Mouse (Mus musculus): ENCODE measurements at regions not wholly inside any gene's neighbourhood (a gene's known extent, or its start where the extent isn't known, plus 50 kb on each side); places are given as distances from the start of the nearest gene placed in this dataset.

GRCm38 (mm10) chr5:142329724-142330520 is 71.4 kb upstream of the Foxk1 start:
- no peak for DNase-seq (ENCODE audit: low read depth)
- TF ChIP-seq CTCF (IDR thresholded peaks at IDR 0.05; ENCODE audit: borderline replicate concordance, extremely low read depth, insufficient read depth, insufficient read length) (no peak), POLR2A (IDR thresholded peaks at IDR 0.05; ENCODE audit: borderline replicate concordance, extremely low read depth, insufficient read depth, insufficient read length, poor library complexity, severe bottlenecking) (no peak)

GRCm38 (mm10) chr5:142332744-142333143 is 68.6 kb upstream of the Foxk1 start:
- no peak for TF ChIP-seq CTCF (IDR thresholded peaks at IDR 0.05; ENCODE audit: borderline replicate concordance, extremely low read depth, insufficient read depth, insufficient read length)
- no peak for DNase-seq (ENCODE audit: low read depth)

GRCm38 (mm10) chr5:142337436-142337835 is 63.9 kb upstream of the Foxk1 start:
- no peak for TF ChIP-seq CTCF (IDR thresholded peaks at IDR 0.05; ENCODE audit: borderline replicate concordance, extremely low read depth, insufficient read depth, insufficient read length)
- TF ChIP-seq POLR2A (IDR thresholded peaks at IDR 0.05; ENCODE audit: borderline replicate concordance, extremely low read depth, insufficient read depth, insufficient read length, poor library complexity, severe bottlenecking) = no peak

GRCm38 (mm10) chr5:142338051-142338450 is 63.2 kb upstream of the Foxk1 start:
- no peak for DNase-seq (ENCODE audit: low read depth)
- TF ChIP-seq POLR2A (IDR thresholded peaks at IDR 0.05; ENCODE audit: borderline replicate concordance, extremely low read depth, insufficient read depth, insufficient read length, poor library complexity, severe bottlenecking) (no peak), CTCF (IDR thresholded peaks at IDR 0.05; ENCODE audit: borderline replicate concordance, extremely low read depth, insufficient read depth, insufficient read length) (no peak)

More at GRCm38 (mm10) chr5:142337436-142337835, 63.9 kb upstream of the Foxk1 start:
- DNase-seq (ENCODE audit: low read depth) = no peak

GRCm38 (mm10) chr5:142340205-142341025 is 60.9 kb upstream of the Foxk1 start:
- peak; percentile 59 for DNase-seq (ENCODE audit: low read depth)
- no peak for TF ChIP-seq POLR2A (IDR thresholded peaks at IDR 0.05; ENCODE audit: borderline replicate concordance, extremely low read depth, insufficient read depth, insufficient read length, poor library complexity, severe bottlenecking)
- TF ChIP-seq CTCF (IDR thresholded peaks at IDR 0.05; ENCODE audit: borderline replicate concordance, extremely low read depth, insufficient read depth, insufficient read length) = no peak

- no peak for TF ChIP-seq POLR2A (IDR thresholded peaks at IDR 0.05; ENCODE audit: borderline replicate concordance, extremely low read depth, insufficient read depth, insufficient read length, poor library complexity, severe bottlenecking)
- no peak for TF ChIP-seq CTCF (IDR thresholded peaks at IDR 0.05; ENCODE audit: borderline replicate concordance, extremely low read depth, insufficient read depth, insufficient read length)
- DNase-seq (ENCODE audit: low read depth) = peak; percentile 40
These were observed 60.3 kb upstream of the Foxk1 start for GRCm38 (mm10) chr5:142341026-142341432.

GRCm38 (mm10) chr5:142346454-142346853 is 54.8 kb upstream of the Foxk1 start:
- TF ChIP-seq POLR2A (IDR thresholded peaks at IDR 0.05; ENCODE audit: borderline replicate concordance, extremely low read depth, insufficient read depth, insufficient read length, poor library complexity, severe bottlenecking) (no peak), CTCF (IDR thresholded peaks at IDR 0.05; ENCODE audit: borderline replicate concordance, extremely low read depth, insufficient read depth, insufficient read length) (no peak)
- no peak for DNase-seq (ENCODE audit: low read depth)

- TF ChIP-seq CTCF (IDR thresholded peaks at IDR 0.05; ENCODE audit: borderline replicate concordance, extremely low read depth, insufficient read depth, insufficient read length) (peak; percentile 4; the same call in 1 of the 2 replicates), POLR2A (IDR thresholded peaks at IDR 0.05; ENCODE audit: borderline replicate concordance, extremely low read depth, insufficient read depth, insufficient read length, poor library complexity, severe bottlenecking) (no peak)
- DNase-seq (ENCODE audit: low read depth) = peak; percentile 15
These were observed 50.7 kb upstream of the Foxk1 start for GRCm38 (mm10) chr5:142350574-142350973.

Data from brain, embryonic 14.5 days (tissue).